In the genomic region with DNA sequence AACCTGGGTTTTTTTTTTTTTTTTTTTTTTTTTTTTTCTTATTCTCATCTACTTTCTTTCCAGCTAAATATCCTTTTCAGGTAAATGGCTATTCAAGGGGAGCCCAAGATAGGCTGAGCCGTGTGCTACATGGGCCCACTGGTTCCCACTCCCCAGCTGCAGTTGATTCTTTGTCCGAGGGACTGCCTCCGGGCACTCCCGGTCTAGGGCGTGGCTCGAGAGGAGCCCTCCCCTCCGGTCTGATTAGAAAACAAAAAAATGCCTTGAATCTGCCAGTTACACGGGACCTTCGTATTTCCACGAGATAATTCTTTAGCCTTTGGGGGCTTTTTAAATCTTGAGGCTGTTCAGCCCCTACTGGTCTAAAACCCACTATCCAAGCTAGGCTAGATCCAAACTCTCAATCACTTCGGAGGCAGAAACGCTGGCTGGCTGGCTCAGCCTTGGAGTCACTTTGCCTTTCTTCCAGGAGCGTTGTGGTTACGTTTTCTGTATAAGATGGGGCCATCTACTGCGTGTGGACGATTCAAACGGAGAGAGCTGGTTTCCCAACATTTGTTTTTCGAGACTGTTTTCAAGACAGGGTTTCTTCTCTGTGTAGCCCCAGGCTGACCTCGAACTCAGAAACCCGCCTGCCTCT, we compare ENCODE assay signal across 10 mouse cellular contexts. TPM values are rescaled to one million over a fixed set of nuclear protein-coding genes. Genes with fewer than 3 reads are reported as not detected.
DNase-seq lines count a peak whose midpoint lies in the region; ATAC-seq lines count a peak whose summit lies in the region.
"Had no signal": no experiment of that assay in that cellular context is flagged by ENCODE, and none has a peak within 500 bp of the region (broad histone marks: within the 10 kb centered on the region; RNA-seq: fewer than 3 reads in every experiment).

No protein-coding gene starts in this region.

- peak overlapping the region; percentile 65 for H3K4me2 ChIP-seq in heart, embryonic 12.5 days
- peak overlapping the region; percentile 46 for H3K4me2 ChIP-seq in hindbrain, embryonic 15.5 days

- peaks cover 25% of the 10 kb centered on the region for H3K27me3 ChIP-seq in heart, embryonic 12.5 days (replicated peaks)
- no peaks in the 10 kb centered on the region for H3K27me3 ChIP-seq in hindbrain, embryonic 15.5 days
- H3K27me3 ChIP-seq in megakaryocyte, embryonic 14.5 days (replicated peaks) = peaks cover 11% of the 10 kb centered on the region
- H3K27me3 ChIP-seq: CH12.LX had no signal

- no peaks in the 10 kb centered on the region for H3K36me3 ChIP-seq in heart, embryonic 12.5 days
- H3K36me3 ChIP-seq in hindbrain, embryonic 15.5 days = no peaks in the 10 kb centered on the region
- no peaks in the 10 kb centered on the region for H3K36me3 ChIP-seq in megakaryocyte, embryonic 14.5 days (replicated peaks; ENCODE audit: low read length)

- H3K9ac ChIP-seq in heart, embryonic 12.5 days = no peak overlapping the region
- no peak overlapping the region for H3K9ac ChIP-seq in hindbrain, embryonic 15.5 days

- no peak overlapping the region for H3K27ac ChIP-seq in heart, embryonic 12.5 days (ENCODE audit: poor library complexity, severe bottlenecking)
- H3K27ac ChIP-seq in hindbrain, embryonic 15.5 days (replicated peaks) = no peak overlapping the region

- no peak for ATAC-seq in heart, embryonic 12.5 days (ENCODE audit: insufficient number of reproducible peaks, low FRiP score)
- no peak for ATAC-seq in hindbrain, embryonic 15.5 days (ENCODE audit: low FRiP score, low read depth)
- ATAC-seq in frontal cortex, adult (ENCODE audit: low TSS enrichment) = no peak

- WGBS in heart, embryonic 12.5 days = 18% methylated on average over 20 of the region's 20 CpGs
- 33% methylated on average over 20 of the region's 20 CpGs for WGBS in hindbrain, embryonic 15.5 days

- no peaks in the 10 kb centered on the region for H3K9me3 ChIP-seq in heart, embryonic 12.5 days (replicated peaks)
- no peaks in the 10 kb centered on the region for H3K9me3 ChIP-seq in hindbrain, embryonic 15.5 days
- no peaks in the 10 kb centered on the region for H3K9me3 ChIP-seq in megakaryocyte, embryonic 14.5 days

- intact Hi-C loops in heart, postnatal 36 days (cut with DNase I) = no loop called here

- H3K4me1 ChIP-seq in heart, embryonic 12.5 days (replicated peaks) = no peaks in the 10 kb centered on the region
- no peaks in the 10 kb centered on the region for H3K4me1 ChIP-seq in hindbrain, embryonic 15.5 days (replicated peaks)
- no peaks in the 10 kb centered on the region for H3K4me1 ChIP-seq in megakaryocyte, embryonic 14.5 days

- H3K4me3 ChIP-seq in heart, embryonic 12.5 days = peak overlapping the region; percentile 37
- peak overlapping the region; percentile 18; the same call in 1 of the 2 replicates for H3K4me3 ChIP-seq in hindbrain, embryonic 15.5 days
- H3K4me3 ChIP-seq in megakaryocyte, embryonic 14.5 days (replicated peaks) = peak overlapping the region; percentile 73

- no peak for DNase-seq in heart, postnatal 36 days
- DNase-seq in ZHBTc4 (ENCODE audit: low read depth, low spot score) = peak; percentile 66
- no peak for DNase-seq in ovary, postnatal 14 days (ENCODE audit: low spot score)
- DNase-seq in frontal cortex, adult 2 months (ENCODE audit: extremely low spot score in 1 of 2, low spot score in 1 of 2) = no peak

RNA-seq across cellular contexts. Expression of a gene that starts 1.4 kb away (rescaled TPM):
- polyA plus RNA-seq in heart, embryonic 12.5 days (2016; fragmentation: Nextera tagmentation; extraction: Ambion mirVana) = not detected in 2 replicates
- not detected for total RNA-seq in heart, postnatal 36 days (2021)
- not detected in 2 replicates for polyA plus RNA-seq in hindbrain, embryonic 15.5 days (2015; fragmentation: Nextera tagmentation; extraction: Ambion mirVana)
- polyA plus RNA-seq in megakaryocyte, embryonic 14.5 days (2012; ENCODE audit: insufficient read depth, low replicate concordance) = not detected in 2 replicates
- polyA plus RNA-seq in frontal cortex, adult 2 months (2012; rRNA removed) = not detected in 2 replicates
- total RNA-seq: CH12.LX had no signal
- polyA plus RNA-seq: gonadal fat pad, adult 2 months had no signal

RNA-seq across cellular contexts. Expression of a gene that starts 17.7 kb away (rescaled TPM):
- polyA plus RNA-seq in heart, embryonic 12.5 days (2016; fragmentation: Nextera tagmentation; extraction: Ambion mirVana) = 0.14 and 0.28 TPM in 2 replicates
- total RNA-seq in heart, postnatal 36 days (2021) = not detected
- 0.06 TPM in 1 of 2 replicates, not detected in the other for polyA plus RNA-seq in hindbrain, embryonic 15.5 days (2015; fragmentation: Nextera tagmentation; extraction: Ambion mirVana)
- 0.07 TPM in 1 of 2 replicates, not detected in the other for polyA plus RNA-seq in megakaryocyte, embryonic 14.5 days (2012; ENCODE audit: insufficient read depth, low replicate concordance)
- not detected in 2 replicates for polyA plus RNA-seq in frontal cortex, adult 2 months (2012; rRNA removed)
- total RNA-seq: CH12.LX had no signal

RNA-seq across cellular contexts. Expression of a gene that starts 25.3 kb away (rescaled TPM):
- polyA plus RNA-seq in heart, embryonic 12.5 days (2016; fragmentation: Nextera tagmentation; extraction: Ambion mirVana) = 1.9 and 3.0 TPM in 2 replicates
- 1 to 10 TPM; 6.3 to 8.0 TPM for total RNA-seq in heart, postnatal 36 days (2021)
- 1.4 and 2.4 TPM in 2 replicates for polyA plus RNA-seq in hindbrain, embryonic 15.5 days (2015; fragmentation: Nextera tagmentation; extraction: Ambion mirVana)
- 7.5 TPM in 1 of 2 replicates, not detected in the other for polyA plus RNA-seq in megakaryocyte, embryonic 14.5 days (2012; ENCODE audit: insufficient read depth, low replicate concordance)
- polyA plus RNA-seq in frontal cortex, adult 2 months (2012; rRNA removed) = 3.3 and 5.5 TPM in 2 replicates

Comparison
In these comparisons a context has a peak if more than half of its experiments do, and no peak if none do; other contexts are left out.
1. H3K4me3 ChIP-seq: peak in every context shown above with its lines; median percentile 73 in megakaryocyte, embryonic 14.5 days; 37 in heart, embryonic 12.5 days; 18 in hindbrain, embryonic 15.5 days.